Mouse (Mus musculus): Measurements from ENCODE around the gene Olfr1121. TPM values are rescaled to one million over a fixed set of nuclear protein-coding genes. Genes with fewer than 3 reads are reported as not detected.
"Not testable (repeated sequence)": the region's sequence is repeated elsewhere in the genome, so short reads cannot be mapped to it uniquely, and the experiment has no call there.

The Olfr1121 gene
- not detected in 2 replicates for polyA plus RNA-seq (2015; fragmentation: Nextera tagmentation; extraction: Ambion mirVana)

DNA sequence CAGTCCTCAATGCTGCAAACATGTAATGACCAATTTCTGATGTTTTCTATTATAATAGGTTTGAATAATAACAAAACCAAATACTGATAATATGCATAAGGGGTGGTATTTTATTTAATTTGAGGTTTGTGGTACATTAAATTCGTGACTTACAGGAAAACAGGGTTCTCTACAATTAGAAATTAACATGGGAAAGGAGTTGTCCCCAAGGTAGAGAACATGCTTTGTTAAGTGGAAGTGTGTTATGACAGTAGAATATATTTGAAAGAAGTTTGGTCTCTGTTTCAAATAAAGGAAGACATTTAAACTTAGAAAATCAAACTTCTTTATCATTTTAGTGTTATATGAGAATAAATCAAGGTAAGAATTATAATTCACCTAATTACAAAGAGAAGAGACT lies at the start of gene Olfr1121:
Gene Olfr1121, plus strand, starts transcription at position 301 of the 400 bp plus-strand sequence.
- 28% methylated on average over 1 of the region's 1 CpGs for WGBS
- Histone ChIP-seq H3K4me3 (ENCODE audit: low read depth, low read length) (no peak within 1 kb of the TSS), H3K27me3 (ENCODE audit: control insufficient read depth, insufficient read depth, low read depth, low read length) (no peaks in the 10 kb centered on the region), H3K4me2 (ENCODE audit: low read length) (no peak within 1 kb of the TSS), H3K9ac (ENCODE audit: low read depth, low read length) (no peak within 1 kb of the TSS), H3K36me3 (ENCODE audit: control insufficient read depth, insufficient read depth, low read length) (no peaks in the 10 kb centered on the region), H3K9me3 (replicated peaks; ENCODE audit: control insufficient read depth, low read length, poor library complexity, severe bottlenecking) (no peaks in the 10 kb centered on the region), H3K4me1 (ENCODE audit: control insufficient read depth, insufficient read depth, low read length) (no peaks in the 10 kb centered on the region), H3K27ac (ENCODE audit: low read length) (no peak within 1 kb of the TSS)
- ATAC-seq, result no peak

GRCm38 (mm10) chr2:87354515-87354914 lies 15.2 kb upstream of the Olfr1121 start, which contains the start of gene Olfr1120:
Gene Olfr1120 (plus strand): TSS chr2:87354815.
- Histone ChIP-seq H3K27me3 (ENCODE audit: control insufficient read depth, insufficient read depth, low read depth, low read length) (no peaks in the 10 kb centered on the region), H3K4me2 (ENCODE audit: low read length) (no peak within 1 kb of the TSS), H3K4me3 (ENCODE audit: low read depth, low read length) (no peak within 1 kb of the TSS), H3K27ac (ENCODE audit: low read length) (no peak within 1 kb of the TSS), H3K36me3 (ENCODE audit: control insufficient read depth, insufficient read depth, low read length) (no peaks in the 10 kb centered on the region), H3K9ac (ENCODE audit: low read depth, low read length) (no peak within 1 kb of the TSS), H3K4me1 (ENCODE audit: control insufficient read depth, insufficient read depth, low read length) (no peaks in the 10 kb centered on the region), H3K9me3 (replicated peaks; ENCODE audit: control insufficient read depth, low read length, poor library complexity, severe bottlenecking) (no peaks in the 10 kb centered on the region)
- 60% methylated on average over 2 of the region's 2 CpGs for WGBS
- no peak for ATAC-seq

- WGBS, result 94% methylated on average over 2 of the region's 2 CpGs
- not testable (repeated sequence) for H3K36me3 ChIP-seq (ENCODE audit: control insufficient read depth, insufficient read depth, low read length); H3K27me3 ChIP-seq (ENCODE audit: control insufficient read depth, insufficient read depth, low read depth, low read length); H3K9ac ChIP-seq (ENCODE audit: low read depth, low read length); H3K4me2 ChIP-seq (ENCODE audit: low read length); ATAC-seq; H3K9me3 ChIP-seq (replicated peaks; ENCODE audit: control insufficient read depth, low read length, poor library complexity, severe bottlenecking); H3K4me3 ChIP-seq (ENCODE audit: low read depth, low read length); H3K27ac ChIP-seq (ENCODE audit: low read length); H3K4me1 ChIP-seq (ENCODE audit: control insufficient read depth, insufficient read depth, low read length)
Observed at GRCm38 (mm10) chr2:87360121-87360520, 9.6 kb upstream of the Olfr1121 start.

- no peak overlapping the region for H3K9ac ChIP-seq (ENCODE audit: low read depth, low read length)
- H3K4me3 ChIP-seq (ENCODE audit: low read depth, low read length), result no peak overlapping the region
- H3K36me3 ChIP-seq (ENCODE audit: control insufficient read depth, insufficient read depth, low read length), result no peaks in the 10 kb centered on the region
- H3K4me1 ChIP-seq (ENCODE audit: control insufficient read depth, insufficient read depth, low read length), result no peaks in the 10 kb centered on the region
- WGBS, result 90% methylated on average over 4 of the region's 4 CpGs
- H3K4me2 ChIP-seq (ENCODE audit: low read length), result no peak overlapping the region
- ATAC-seq, result no peak
- H3K27me3 ChIP-seq (ENCODE audit: control insufficient read depth, insufficient read depth, low read depth, low read length), result no peaks in the 10 kb centered on the region
- no peak overlapping the region for H3K27ac ChIP-seq (ENCODE audit: low read length)
- H3K9me3 ChIP-seq (replicated peaks; ENCODE audit: control insufficient read depth, low read length, poor library complexity, severe bottlenecking), result no peaks in the 10 kb centered on the region
Observed at GRCm38 (mm10) chr2:87371726-87372125, 2.0 kb downstream of the Olfr1121 start.

- WGBS, result 86% methylated on average over 2 of the region's 2 CpGs
- Histone ChIP-seq H3K27me3 (ENCODE audit: control insufficient read depth, insufficient read depth, low read depth, low read length) (no peaks in the 10 kb centered on the region), H3K27ac (ENCODE audit: low read length) (no peak overlapping the region), H3K4me2 (ENCODE audit: low read length) (no peak overlapping the region), H3K36me3 (ENCODE audit: control insufficient read depth, insufficient read depth, low read length) (no peaks in the 10 kb centered on the region), H3K4me3 (ENCODE audit: low read depth, low read length) (no peak overlapping the region), H3K4me1 (ENCODE audit: control insufficient read depth, insufficient read depth, low read length) (no peaks in the 10 kb centered on the region), H3K9ac (ENCODE audit: low read depth, low read length) (no peak overlapping the region), H3K9me3 (replicated peaks; ENCODE audit: control insufficient read depth, low read length, poor library complexity, severe bottlenecking) (no peaks in the 10 kb centered on the region)
- no peak for ATAC-seq
Observed at GRCm38 (mm10) chr2:87383935-87384334, 14.2 kb downstream of the Olfr1121 start.

DNA sequence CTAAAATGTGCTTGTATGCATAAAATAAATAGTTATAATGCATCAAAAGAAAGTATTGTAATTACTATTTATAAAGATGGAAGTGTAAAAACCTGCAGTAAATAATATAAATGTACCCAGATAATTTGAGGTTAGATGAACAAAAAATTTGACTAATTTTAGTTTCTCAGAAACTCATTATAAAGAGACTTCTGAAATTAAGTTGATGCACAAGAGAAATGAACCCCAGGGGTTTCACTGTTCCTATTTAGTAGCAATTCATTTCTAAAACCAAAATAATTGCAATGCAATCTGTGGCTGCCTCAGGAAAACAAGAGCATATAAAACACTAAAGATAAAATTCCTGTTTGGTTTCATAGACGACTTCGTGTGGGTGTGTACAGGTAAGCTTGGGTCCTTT lies 15.9 kb downstream of the Olfr1121 start, which contains the start of gene Olfr1122:
Gene Olfr1122, plus strand, starts transcription at position 301 of the 400 bp plus-strand sequence.
- WGBS, result 88% methylated on average over 2 of the region's 2 CpGs

GRCm38 (mm10) chr2:87393605-87394004 lies 23.9 kb downstream of the Olfr1121 start:
- H3K4me1 ChIP-seq (ENCODE audit: control insufficient read depth, insufficient read depth, low read length); H3K36me3 ChIP-seq (ENCODE audit: control insufficient read depth, insufficient read depth, low read length); H3K9me3 ChIP-seq (replicated peaks; ENCODE audit: control insufficient read depth, low read length, poor library complexity, severe bottlenecking); H3K4me2 ChIP-seq (ENCODE audit: low read length); H3K9ac ChIP-seq (ENCODE audit: low read depth, low read length); ATAC-seq; H3K4me3 ChIP-seq (ENCODE audit: low read depth, low read length); H3K27me3 ChIP-seq (ENCODE audit: control insufficient read depth, insufficient read depth, low read depth, low read length); H3K27ac ChIP-seq (ENCODE audit: low read length): not testable (repeated sequence)
- WGBS, result 98% methylated on average over 5 of the region's 5 CpGs

More for the DNA sequence above, 15.9 kb downstream of the Olfr1121 start, which contains the start of gene Olfr1122:
- Histone ChIP-seq H3K4me1 (ENCODE audit: control insufficient read depth, insufficient read depth, low read length) (no peaks in the 10 kb centered on the region), H3K36me3 (ENCODE audit: control insufficient read depth, insufficient read depth, low read length) (no peaks in the 10 kb centered on the region), H3K4me3 (ENCODE audit: low read depth, low read length) (no peak within 1 kb of the TSS), H3K9ac (ENCODE audit: low read depth, low read length) (no peak within 1 kb of the TSS), H3K9me3 (replicated peaks; ENCODE audit: control insufficient read depth, low read length, poor library complexity, severe bottlenecking) (no peaks in the 10 kb centered on the region), H3K27me3 (ENCODE audit: control insufficient read depth, insufficient read depth, low read depth, low read length) (no peaks in the 10 kb centered on the region), H3K27ac (ENCODE audit: low read length) (no peak within 1 kb of the TSS), H3K4me2 (ENCODE audit: low read length) (no peak within 1 kb of the TSS)
- no peak for ATAC-seq

GRCm38 (mm10) chr2:87394686-87395085 lies 25.0 kb downstream of the Olfr1121 start:
- WGBS, result 81% methylated on average over 7 of the region's 7 CpGs
- not testable (repeated sequence) for H3K4me2 ChIP-seq (ENCODE audit: low read length); H3K27ac ChIP-seq (ENCODE audit: low read length); H3K36me3 ChIP-seq (ENCODE audit: control insufficient read depth, insufficient read depth, low read length); H3K4me3 ChIP-seq (ENCODE audit: low read depth, low read length); H3K27me3 ChIP-seq (ENCODE audit: control insufficient read depth, insufficient read depth, low read depth, low read length); ATAC-seq; H3K4me1 ChIP-seq (ENCODE audit: control insufficient read depth, insufficient read depth, low read length); H3K9me3 ChIP-seq (replicated peaks; ENCODE audit: control insufficient read depth, low read length, poor library complexity, severe bottlenecking); H3K9ac ChIP-seq (ENCODE audit: low read depth, low read length)

- Histone ChIP-seq H3K27me3 (ENCODE audit: control insufficient read depth, insufficient read depth, low read depth, low read length) (no peaks in the 10 kb centered on the region), H3K4me3 (ENCODE audit: low read depth, low read length) (no peak within 1 kb of the TSS), H3K4me2 (ENCODE audit: low read length) (no peak within 1 kb of the TSS), H3K4me1 (ENCODE audit: control insufficient read depth, insufficient read depth, low read length) (no peaks in the 10 kb centered on the region), H3K9me3 (replicated peaks; ENCODE audit: control insufficient read depth, low read length, poor library complexity, severe bottlenecking) (no peaks in the 10 kb centered on the region), H3K9ac (ENCODE audit: low read depth, low read length) (no peak within 1 kb of the TSS), H3K36me3 (ENCODE audit: control insufficient read depth, insufficient read depth, low read length) (no peaks in the 10 kb centered on the region), H3K27ac (ENCODE audit: low read length) (no peak within 1 kb of the TSS)
- WGBS, result 94% methylated on average over 1 of the region's 1 CpGs
- no peak for ATAC-seq
Observed at GRCm38 (mm10) chr2:87416335-87416734, 46.6 kb downstream of the Olfr1121 start, which contains the start of gene Olfr1123. Gene Olfr1123 (plus strand): TSS chr2:87416635.

Measured in midbrain, embryonic 16.5 days (tissue).